In genomic region chr11:76449520-76450201, GRCm38 (mm10) we compare ENCODE assay signal across 7 mouse cellular contexts. TPM values are rescaled to one million over a fixed set of nuclear protein-coding genes. Genes with fewer than 3 reads are reported as not detected.
DNase-seq lines count a peak whose midpoint lies in the region; ATAC-seq and TF ChIP-seq lines count a peak whose summit lies in the region.

No protein-coding gene starts in this region.

- peaks cover 55% of the 10 kb centered on the region for H3K36me3 ChIP-seq in kidney, embryonic 15.5 days
- peaks cover 55% of the 10 kb centered on the region for H3K36me3 ChIP-seq in limb, embryonic 12.5 days

- DNase-seq in cerebellum, adult 2 months = peak; percentile 68 to 75
- DNase-seq in heart, adult 8-10 months (ENCODE audit: low spot score) = peak; percentile 32
- DNase-seq in right cerebral cortex, adult 2 months (ENCODE audit: low spot score in 2 of 2) = peak; percentile 74 to 86
- DNase-seq in spleen, postnatal 4 days (ENCODE audit: low spot score in 2 of 2) = no peak

- H3K9ac ChIP-seq in kidney, embryonic 15.5 days = 0 out of 2 replicates have a peak overlapping the region, but pooled peaks have one; percentile 25
- peak overlapping the region; percentile 47 for H3K9ac ChIP-seq in limb, embryonic 12.5 days (replicated peaks)

- WGBS in cerebellum, adult 2 months = 14% methylated on average over 15 of the region's 15 CpGs
- 14% methylated on average over 15 of the region's 15 CpGs for WGBS in kidney, embryonic 15.5 days
- WGBS in limb, embryonic 12.5 days = 10% methylated on average over 15 of the region's 15 CpGs

- peaks cover 18% of the 10 kb centered on the region for H3K4me1 ChIP-seq in cerebellum, adult 2 months (ENCODE audit: control insufficient read depth, insufficient read depth, low read length)
- H3K4me1 ChIP-seq in embryonic fibroblast, embryonic 13.5 days (ENCODE audit: control insufficient read depth, insufficient read depth, low read length) = peaks cover 6% of the 10 kb centered on the region
- peaks cover 41% of the 10 kb centered on the region for H3K4me1 ChIP-seq in kidney, embryonic 15.5 days
- H3K4me1 ChIP-seq in limb, embryonic 12.5 days (replicated peaks) = peaks cover 61% of the 10 kb centered on the region

- H3K27ac ChIP-seq in cerebellum, adult 2 months (ENCODE audit: insufficient read depth, low read length) = no peak overlapping the region; the same call in 1 of the 2 replicates
- peak overlapping the region; percentile 20; the same call in 1 of the 2 replicates for H3K27ac ChIP-seq in embryonic fibroblast, embryonic 13.5 days (ENCODE audit: insufficient read depth, low read length)
- H3K27ac ChIP-seq in kidney, embryonic 15.5 days = peak overlapping the region; percentile 80
- H3K27ac ChIP-seq in limb, embryonic 12.5 days = peak overlapping the region; percentile 88

- no peaks in the 10 kb centered on the region for H3K27me3 ChIP-seq in cerebellum, adult 2 months (ENCODE audit: control insufficient read depth, insufficient read depth, low read length)
- no peaks in the 10 kb centered on the region for H3K27me3 ChIP-seq in kidney, embryonic 15.5 days
- H3K27me3 ChIP-seq in limb, embryonic 12.5 days = no peaks in the 10 kb centered on the region

- no peaks in the 10 kb centered on the region for H3K9me3 ChIP-seq in kidney, embryonic 15.5 days (replicated peaks)
- H3K9me3 ChIP-seq in limb, embryonic 12.5 days = no peaks in the 10 kb centered on the region

- H3K4me2 ChIP-seq in kidney, embryonic 15.5 days = no peak overlapping the region
- H3K4me2 ChIP-seq in limb, embryonic 12.5 days = peak overlapping the region; percentile 37

- TF ChIP-seq CTCF in cerebellum, adult 2 months (IDR thresholded peaks at IDR 0.05; ENCODE audit: borderline replicate concordance, insufficient read depth, low read depth, low read length) = no peak
- no peak for TF ChIP-seq CTCF in embryonic fibroblast, embryonic 13.5 days (IDR thresholded peaks at IDR 0.05; ENCODE audit: borderline replicate concordance, insufficient read depth, low read length)

- TF ChIP-seq POLR2A in cerebellum, adult 2 months (IDR thresholded peaks at IDR 0.05; ENCODE audit: borderline replicate concordance, insufficient read depth, low read length) = no peak
- no peak for TF ChIP-seq POLR2A in embryonic fibroblast, embryonic 13.5 days (IDR thresholded peaks at IDR 0.05; ENCODE audit: low read depth, low read length)

- ATAC-seq in kidney, embryonic 15.5 days (replicated peaks; ENCODE audit: low FRiP score) = peak; percentile 63
- no peak for ATAC-seq in limb, embryonic 12.5 days (ENCODE audit: insufficient number of reproducible peaks, insufficient read depth, low FRiP score, low TSS enrichment, low read depth)

- no peak overlapping the region for H3K4me3 ChIP-seq in cerebellum, adult 2 months (replicated peaks; ENCODE audit: insufficient read depth, low read depth, low read length)
- no peak overlapping the region for H3K4me3 ChIP-seq in embryonic fibroblast, embryonic 13.5 days (ENCODE audit: insufficient read depth, low read length)
- no peak overlapping the region for H3K4me3 ChIP-seq in kidney, embryonic 15.5 days (replicated peaks)
- H3K4me3 ChIP-seq in limb, embryonic 12.5 days (replicated peaks) = no peak overlapping the region; the same call in 1 of the 2 replicates

RNA-seq across cellular contexts. Expression of gene Timm22, which starts 42.9 kb away (rescaled TPM):
- 27.2 and 33.7 TPM in 2 replicates for polyA plus RNA-seq in cerebellum, adult 2 months (2012; rRNA removed)
- 28.2 and 35.5 TPM in 2 replicates for polyA plus RNA-seq in embryonic fibroblast, embryonic 13.5 days (2011; ENCODE audit: insufficient read length, low read depth, missing spikeins)
- total RNA-seq in heart, adult 8-10 months (2022) = 10 to 100 TPM; 32.9 to 54.5 (median 39.9) TPM
- 105 and 111 TPM in 2 replicates for polyA plus RNA-seq in kidney, embryonic 15.5 days (2015; fragmentation: Nextera tagmentation; extraction: Ambion mirVana)
- polyA plus RNA-seq in limb, embryonic 12.5 days (2016; fragmentation: Nextera tagmentation; extraction: Ambion mirVana) = 127 and 149 TPM in 2 replicates

RNA-seq across cellular contexts. Expression of gene Nxn, which starts 50.7 kb away (rescaled TPM):
- 24.3 and 29.8 TPM in 2 replicates for polyA plus RNA-seq in cerebellum, adult 2 months (2012; rRNA removed)
- polyA plus RNA-seq in embryonic fibroblast, embryonic 13.5 days (2011; ENCODE audit: insufficient read length, low read depth, missing spikeins) = 135 and 156 TPM in 2 replicates
- total RNA-seq in heart, adult 8-10 months (2022) = 10 to 100 TPM in 3 of 4 experiments, 1 to 10 TPM in 1; 9.8 to 13.0 (median 11.0) TPM
- polyA plus RNA-seq in kidney, embryonic 15.5 days (2015; fragmentation: Nextera tagmentation; extraction: Ambion mirVana) = 30.2 and 33.1 TPM in 2 replicates
- polyA plus RNA-seq in limb, embryonic 12.5 days (2016; fragmentation: Nextera tagmentation; extraction: Ambion mirVana) = 61.2 and 67.7 TPM in 2 replicates

Comparison
In these comparisons a context has a peak if more than half of its experiments do, and no peak if none do; other contexts are left out.
1. DNase-seq: peak in cerebellum, adult 2 months (2 of 2), heart, adult 8-10 months (single experiment) and right cerebral cortex, adult 2 months (2 of 2); none in spleen, postnatal 4 days (0 of 2).